Comparison of ENCODE assay signal across 15 mouse cellular contexts in genomic region chr2:19160368-19161114, GRCm38 (mm10). TPM values are rescaled to one million over a fixed set of nuclear protein-coding genes. Genes with fewer than 3 reads are reported as not detected.
DNase-seq lines count a peak whose midpoint lies in the region; ATAC-seq and TF ChIP-seq lines count a peak whose summit lies in the region.
"Had no signal": no experiment of that assay in that cellular context is flagged by ENCODE, and none has a peak within 500 bp of the region (broad histone marks: within the 10 kb centered on the region; RNA-seq: fewer than 3 reads in every experiment).

No protein-coding gene starts in this region.

- no peaks in the 10 kb centered on the region for H3K36me3 ChIP-seq in embryonic facial prominence, embryonic 14.5 days (ENCODE audit: control insufficient read depth, insufficient read depth, low read length)
- no peaks in the 10 kb centered on the region for H3K36me3 ChIP-seq in embryonic facial prominence, embryonic 10.5 days (replicated peaks)
- H3K36me3 ChIP-seq in stomach, embryonic 16.5 days (ENCODE audit: control insufficient read depth, insufficient read depth, low read length) = no peaks in the 10 kb centered on the region
- H3K36me3 ChIP-seq in stomach, postnatal 0 days (ENCODE audit: control insufficient read depth, insufficient read depth, low read length) = no peaks in the 10 kb centered on the region
- H3K36me3 ChIP-seq in kidney, postnatal 0 days (ENCODE audit: insufficient read depth, low read length) = no peaks in the 10 kb centered on the region
- no peaks in the 10 kb centered on the region for H3K36me3 ChIP-seq in intestine, postnatal 0 days (ENCODE audit: control insufficient read depth, insufficient read depth)
- H3K36me3 ChIP-seq: midbrain, embryonic 13.5 days; neural tube, embryonic 13.5 days had no signal

- peak overlapping the region; percentile 1; the same call in 1 of the 2 replicates for H3K4me2 ChIP-seq in embryonic facial prominence, embryonic 14.5 days (ENCODE audit: low read depth, low read length)
- H3K4me2 ChIP-seq in stomach, embryonic 16.5 days (ENCODE audit: low read depth, low read length) = peak overlapping the region; percentile 9; the same call in 1 of the 2 replicates
- no peak overlapping the region for H3K4me2 ChIP-seq in stomach, postnatal 0 days (replicated peaks; ENCODE audit: low read depth)
- no peak overlapping the region for H3K4me2 ChIP-seq in kidney, postnatal 0 days (ENCODE audit: low read length)
- H3K4me2 ChIP-seq in intestine, postnatal 0 days (replicated peaks; ENCODE audit: low read depth) = no peak overlapping the region
- H3K4me2 ChIP-seq: midbrain, embryonic 13.5 days; neural tube, embryonic 13.5 days had no signal

- WGBS in embryonic facial prominence, embryonic 14.5 days = 11% methylated on average over 8 of the region's 8 CpGs
- 21% methylated on average over 8 of the region's 8 CpGs for WGBS in embryonic facial prominence, embryonic 10.5 days
- 19% methylated on average over 8 of the region's 8 CpGs for WGBS in stomach, embryonic 16.5 days
- WGBS in stomach, postnatal 0 days = 19% methylated on average over 8 of the region's 8 CpGs
- 6% methylated on average over 8 of the region's 8 CpGs for WGBS in kidney, postnatal 0 days
- 20% methylated on average over 8 of the region's 8 CpGs for WGBS in intestine, postnatal 0 days

- H3K4me1 ChIP-seq in embryonic facial prominence, embryonic 14.5 days (ENCODE audit: control insufficient read depth, insufficient read depth, low read length) = peaks cover 9% of the 10 kb centered on the region; the same call in 1 of the 2 replicates
- H3K4me1 ChIP-seq in embryonic facial prominence, embryonic 10.5 days = peaks cover 8% of the 10 kb centered on the region
- 0 out of 2 replicates have a peak, but pooled peaks cover 3% of the 10 kb centered on the region for H3K4me1 ChIP-seq in stomach, embryonic 16.5 days (ENCODE audit: control insufficient read depth, insufficient read depth, low read length)
- H3K4me1 ChIP-seq in stomach, postnatal 0 days (replicated peaks; ENCODE audit: control insufficient read depth, insufficient read depth) = no peaks in the 10 kb centered on the region
- H3K4me1 ChIP-seq in kidney, postnatal 0 days (replicated peaks; ENCODE audit: insufficient read depth, low read length) = no peaks in the 10 kb centered on the region
- H3K4me1 ChIP-seq in intestine, postnatal 0 days (replicated peaks; ENCODE audit: control insufficient read depth, insufficient read depth, low read length) = no peaks in the 10 kb centered on the region

- H3K27ac ChIP-seq in embryonic facial prominence, embryonic 14.5 days (replicated peaks; ENCODE audit: low read depth, low read length) = no peak overlapping the region
- no peak overlapping the region for H3K27ac ChIP-seq in embryonic facial prominence, embryonic 10.5 days (replicated peaks)
- H3K27ac ChIP-seq in stomach, embryonic 16.5 days (ENCODE audit: low read length) = no peak overlapping the region
- H3K27ac ChIP-seq in stomach, postnatal 0 days (replicated peaks) = no peak overlapping the region
- no peak overlapping the region for H3K27ac ChIP-seq in kidney, postnatal 0 days
- H3K27ac ChIP-seq in intestine, postnatal 0 days (ENCODE audit: low read depth, low read length) = no peak overlapping the region
- H3K27ac ChIP-seq: midbrain, embryonic 13.5 days; neural tube, embryonic 13.5 days had no signal

- peak; percentile 79 for DNase-seq in embryonic facial prominence, embryonic 14.5 days (ENCODE audit: low spot score)
- no peak for DNase-seq in embryonic facial prominence, embryonic 10.5 days (ENCODE audit: low spot score)
- no peak for DNase-seq in stomach, postnatal 0 days (ENCODE audit: low spot score)
- peak; percentile 87 for DNase-seq in kidney, postnatal 0 days (ENCODE audit: low spot score)
- DNase-seq in right cerebral cortex, adult 2 months (ENCODE audit: low spot score in 2 of 2) = no peak
- DNase-seq in left cerebral cortex, adult 18-20 months (ENCODE audit: low spot score in 2 of 2) = no peak
- DNase-seq: heart, adult 18-20 months; heart, postnatal 36 days; lung, adult 2 months; right cerebral cortex, postnatal 14 days had no signal

- no peaks in the 10 kb centered on the region for H3K27me3 ChIP-seq in embryonic facial prominence, embryonic 14.5 days (replicated peaks; ENCODE audit: control insufficient read depth, insufficient read depth, low read length)
- no peaks in the 10 kb centered on the region for H3K27me3 ChIP-seq in embryonic facial prominence, embryonic 10.5 days (replicated peaks; ENCODE audit: low read depth, poor library complexity, severe bottlenecking)
- H3K27me3 ChIP-seq in stomach, embryonic 16.5 days (ENCODE audit: control insufficient read depth, insufficient read depth, low read length) = no peaks in the 10 kb centered on the region
- H3K27me3 ChIP-seq in stomach, postnatal 0 days (ENCODE audit: control insufficient read depth, insufficient read depth, low read length) = no peaks in the 10 kb centered on the region
- H3K27me3 ChIP-seq in kidney, postnatal 0 days (ENCODE audit: insufficient read depth, low read length) = no peaks in the 10 kb centered on the region
- H3K27me3 ChIP-seq in intestine, postnatal 0 days (replicated peaks; ENCODE audit: control insufficient read depth, insufficient read depth, low read length) = no peaks in the 10 kb centered on the region
- H3K27me3 ChIP-seq: midbrain, embryonic 13.5 days; neural tube, embryonic 13.5 days had no signal

- H3K9me3 ChIP-seq in embryonic facial prominence, embryonic 14.5 days (ENCODE audit: control insufficient read depth, low read length) = no peaks in the 10 kb centered on the region
- no peaks in the 10 kb centered on the region for H3K9me3 ChIP-seq in embryonic facial prominence, embryonic 10.5 days
- H3K9me3 ChIP-seq in stomach, embryonic 16.5 days (replicated peaks; ENCODE audit: control insufficient read depth, low read length) = no peaks in the 10 kb centered on the region
- H3K9me3 ChIP-seq in stomach, postnatal 0 days (ENCODE audit: control insufficient read depth, low read length) = no peaks in the 10 kb centered on the region
- no peaks in the 10 kb centered on the region for H3K9me3 ChIP-seq in kidney, postnatal 0 days (replicated peaks; ENCODE audit: low read length)
- no peaks in the 10 kb centered on the region for H3K9me3 ChIP-seq in intestine, postnatal 0 days (ENCODE audit: control insufficient read depth)
- H3K9me3 ChIP-seq: midbrain, embryonic 13.5 days; neural tube, embryonic 13.5 days had no signal

- H3K9ac ChIP-seq in embryonic facial prominence, embryonic 14.5 days (ENCODE audit: low read depth, low read length) = no peak overlapping the region
- H3K9ac ChIP-seq in stomach, embryonic 16.5 days (ENCODE audit: low read length) = no peak overlapping the region
- H3K9ac ChIP-seq in stomach, postnatal 0 days (ENCODE audit: low read length) = no peak overlapping the region
- H3K9ac ChIP-seq in kidney, postnatal 0 days (ENCODE audit: low read depth, low read length) = no peak overlapping the region
- no peak overlapping the region for H3K9ac ChIP-seq in intestine, postnatal 0 days (ENCODE audit: low read depth, low read length)
- H3K9ac ChIP-seq: midbrain, embryonic 13.5 days; neural tube, embryonic 13.5 days had no signal

- H3K4me3 ChIP-seq in embryonic facial prominence, embryonic 14.5 days (ENCODE audit: low read depth, low read length) = no peak overlapping the region
- no peak overlapping the region for H3K4me3 ChIP-seq in embryonic facial prominence, embryonic 10.5 days
- H3K4me3 ChIP-seq in stomach, embryonic 16.5 days (replicated peaks; ENCODE audit: low read length) = no peak overlapping the region
- no peak overlapping the region for H3K4me3 ChIP-seq in stomach, postnatal 0 days (ENCODE audit: low read depth, low read length)
- no peak overlapping the region for H3K4me3 ChIP-seq in kidney, postnatal 0 days (replicated peaks; ENCODE audit: low read depth, low read length)
- H3K4me3 ChIP-seq in intestine, postnatal 0 days (ENCODE audit: low read depth, low read length) = no peak overlapping the region
- H3K4me3 ChIP-seq: midbrain, embryonic 13.5 days; neural tube, embryonic 13.5 days had no signal

- no peak for TF ChIP-seq EP300 in stomach, postnatal 0 days (optimal IDR thresholded peaks at IDR 0.05)

- peak; percentile 80; the same call in 1 of the 2 replicates for ATAC-seq in embryonic facial prominence, embryonic 14.5 days (ENCODE audit: low read depth)
- no peak for ATAC-seq in stomach, embryonic 16.5 days (ENCODE audit: insufficient read depth, low FRiP score)
- ATAC-seq in stomach, postnatal 0 days (ENCODE audit: low FRiP score, low TSS enrichment) = no peak
- ATAC-seq in kidney, postnatal 0 days (replicated peaks; ENCODE audit: low FRiP score, low read depth) = peak; percentile 69; the same call in 1 of the 2 replicates
- ATAC-seq in intestine, postnatal 0 days = no peak
- ATAC-seq: forebrain, embryonic 14.5 days; midbrain, embryonic 13.5 days had no signal

- TF ChIP-seq CTCF in stomach, postnatal 0 days (IDR thresholded peaks at IDR 0.05; ENCODE audit: low read depth) = no peak
- TF ChIP-seq CTCF in kidney, postnatal 0 days (IDR thresholded peaks at IDR 0.05; ENCODE audit: low read depth) = no peak
- TF ChIP-seq CTCF in intestine, postnatal 0 days (IDR thresholded peaks at IDR 0.05; ENCODE audit: low read depth) = no peak

RNA-seq across cellular contexts. Expression of gene Armc3, which starts 38.6 kb away (rescaled TPM):
- polyA plus RNA-seq in embryonic facial prominence, embryonic 14.5 days (2014; fragmentation: Nextera tagmentation; extraction: Ambion mirVana) = 0.58 and 1.8 TPM in 2 replicates
- polyA plus RNA-seq in embryonic facial prominence, embryonic 10.5 days (2016; fragmentation: Nextera tagmentation; extraction: Ambion mirVana) = 0.09 TPM in 2 replicates
- polyA plus RNA-seq in stomach, embryonic 16.5 days (2015; fragmentation: Nextera tagmentation; extraction: Ambion mirVana) = 0.09 and 0.24 TPM in 2 replicates
- polyA plus RNA-seq in stomach, postnatal 0 days (2015; fragmentation: Nextera tagmentation; extraction: Ambion mirVana) = 0.04 and 0.11 TPM in 2 replicates
- polyA plus RNA-seq in kidney, postnatal 0 days (2015; fragmentation: Nextera tagmentation; extraction: Ambion mirVana) = 0.26 and 0.34 TPM in 2 replicates
- total RNA-seq in left cerebral cortex, adult 18-20 months (2021) = under 1 TPM; 0.35 to 0.79 TPM
- 0.09 TPM in 1 of 2 replicates, not detected in the other for polyA plus RNA-seq in intestine, postnatal 0 days (2015; fragmentation: Nextera tagmentation; extraction: Ambion mirVana)
- total RNA-seq: heart, postnatal 36 days had no signal

Comparison
In these comparisons a context has a peak if more than half of its experiments do, and no peak if none do; other contexts are left out.
1. DNase-seq: peak in embryonic facial prominence, embryonic 14.5 days (single experiment) and kidney, postnatal 0 days (single experiment); none in embryonic facial prominence, embryonic 10.5 days (single experiment), stomach, postnatal 0 days (single experiment), right cerebral cortex, adult 2 months (0 of 2) and left cerebral cortex, adult 18-20 months (0 of 2).
2. H3K4me2 ChIP-seq: peak in embryonic facial prominence, embryonic 14.5 days (single experiment) and stomach, embryonic 16.5 days (single experiment); none in stomach, postnatal 0 days (single experiment), kidney, postnatal 0 days (single experiment) and intestine, postnatal 0 days (single experiment).
3. ATAC-seq: peak in embryonic facial prominence, embryonic 14.5 days (single experiment) and kidney, postnatal 0 days (single experiment); none in stomach, embryonic 16.5 days (single experiment), stomach, postnatal 0 days (single experiment) and intestine, postnatal 0 days (single experiment).